Comparison of ENCODE assay signal across 8 mouse cellular contexts in the genomic region with DNA sequence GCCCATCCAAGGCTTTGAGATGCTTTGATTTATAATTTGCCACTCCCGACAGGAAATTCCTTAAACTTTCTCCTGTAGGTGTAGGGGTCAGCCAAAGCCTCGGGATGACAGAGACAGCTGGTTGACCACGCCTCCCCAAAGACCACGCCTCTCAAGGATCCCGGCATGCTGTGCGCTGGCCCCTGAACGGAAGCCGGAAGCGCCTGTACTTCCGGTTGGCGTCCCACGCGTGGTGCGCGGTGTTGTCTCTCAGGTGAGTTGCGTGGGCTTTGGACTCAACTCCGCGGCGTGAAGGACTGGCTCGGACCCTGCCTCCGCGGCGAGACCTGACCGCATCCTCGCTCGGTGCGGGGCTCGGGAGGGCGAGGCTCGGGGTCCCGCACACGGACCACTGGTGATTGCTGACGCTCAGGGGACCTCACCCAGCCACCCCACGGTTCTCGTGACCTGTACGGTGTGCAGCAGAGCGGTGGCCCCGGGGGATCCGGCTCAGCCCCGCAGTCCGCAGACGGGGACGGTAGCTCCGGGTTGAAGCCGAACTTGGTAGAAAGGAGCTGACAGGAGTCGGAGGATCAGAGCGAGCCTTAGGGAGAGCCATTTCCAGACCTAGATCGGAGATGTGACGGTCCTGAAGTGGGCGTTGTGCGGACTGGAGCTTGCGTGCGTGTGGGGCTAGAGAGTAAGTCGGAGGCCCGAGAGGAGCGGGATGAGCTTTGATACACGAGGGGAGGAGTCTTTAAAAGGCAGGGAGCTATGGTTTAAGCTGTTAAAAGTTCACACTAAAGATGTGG. TPM values are rescaled to one million over a fixed set of nuclear protein-coding genes. Genes with fewer than 3 reads are reported as not detected.
DNase-seq lines count a peak whose midpoint lies in the region; ATAC-seq and TF ChIP-seq lines count a peak whose summit lies in the region.

TSS of gene Llph (plus strand) at position 200 of the 791 bp plus-strand sequence.

- no peak for TF ChIP-seq CTCF in cortical plate, adult 2 months (IDR thresholded peaks at IDR 0.05; ENCODE audit: extremely low read depth, insufficient read depth, low read length)

- peak; percentile 91 for ATAC-seq in megakaryocyte progenitor cell, adult 5-6 weeks (replicated peaks; ENCODE audit: poor library complexity)

- H3K4me1 ChIP-seq in cortical plate, adult 2 months (ENCODE audit: control insufficient read depth, insufficient read depth, low read length), result peaks cover 4% of the 10 kb centered on the region; the same call in 1 of the 2 replicates

- peak; percentile 89 to 94 for DNase-seq in adrenal gland, adult (ENCODE audit: inconsistent age in 2 of 2, low spot score in 1 of 2)
- peak; percentile 65 to 78 for DNase-seq in gastrocnemius, adult 8-10 months (ENCODE audit: low spot score in 2 of 2)
- peak; percentile 91 for DNase-seq in induced T-regulatory cell, adult 2 months (ENCODE audit: low read depth)
- DNase-seq in left cerebral cortex, postnatal 10 days (ENCODE audit: extremely low spot score in 1 of 2, low spot score in 2 of 2), result peak; percentile 74 to 92
- peak; percentile 89 to 90 for DNase-seq in right cerebral cortex, postnatal 10 days (ENCODE audit: low spot score in 2 of 2)
- peak; percentile 90 for DNase-seq in urinary bladder, postnatal 14 days (ENCODE audit: low spot score)

- intact Hi-C loops in left cerebral cortex, postnatal 10 days (cut with DNase I), result no loop called here

- peak; percentile 73 for TF ChIP-seq POLR2A in cortical plate, adult 2 months (IDR thresholded peaks at IDR 0.05; ENCODE audit: extremely low read depth, insufficient read depth, low read length)

- peak within 1 kb of the TSS; percentile 81 for H3K4me3 ChIP-seq in cortical plate, adult 2 months (ENCODE audit: insufficient read depth, low read length)

- H3K27ac ChIP-seq in cortical plate, adult 2 months (ENCODE audit: insufficient read depth, low read length), result no peak within 1 kb of the TSS

RNA-seq across cellular contexts. Expression of gene Llph, which starts in this region (rescaled TPM):
- 41.3 and 43.6 TPM in 2 replicates for polyA plus RNA-seq in cortical plate, adult 2 months (2012; rRNA removed)
- total RNA-seq in gastrocnemius, adult 8-10 months (2022), result 10 to 100 TPM in 3 of 4 experiments, 1 to 10 TPM in 1; 9.5 to 15.0 (median 12.4) TPM
- total RNA-seq in left cerebral cortex, postnatal 10 days (2021), result 10 to 100 TPM; 12.9 to 15.9 TPM
- total RNA-seq in megakaryocyte progenitor cell, adult 5-6 weeks (2015), result 74.3 and 76.6 TPM in 2 replicates
- total RNA-seq in megakaryocyte progenitor cell, adult 5-6 weeks (2017), result 89.6 and 96.1 TPM in 2 replicates

Comparison
In these comparisons a context has a peak if more than half of its experiments do, and no peak if none do; other contexts are left out.
1. RNA of gene Llph (total RNA-seq): 74.3 to 96.1 TPM in megakaryocyte progenitor cell, adult 5-6 weeks; 12.9 to 15.9 TPM in left cerebral cortex, postnatal 10 days and 9.5 to 15.0 TPM in gastrocnemius, adult 8-10 months; every median in the first group is over 4 times any median in the second.
2. Peak in every context shown above with its lines, with median percentiles within 50 percentile points of each other: DNase-seq.